Mouse (Mus musculus): ENCODE results near the gene Lrrc63. TPM values are rescaled to one million over a fixed set of nuclear protein-coding genes. Genes with fewer than 3 reads are reported as not detected.

Gene Lrrc63
- polyA plus RNA-seq (2016; fragmentation: Nextera tagmentation; extraction: Ambion mirVana): 0.19 and 0.21 TPM in 2 replicates

GRCm38 (mm10) chr14:75130501-75131318 lies at the start of gene Lrrc63, which contains the start of gene Lcp1:
Gene Lrrc63, minus strand, starts transcription at chr14:75130881.
Gene Lcp1, plus strand, starts transcription at chr14:75131101.
- Histone ChIP-seq H3K27me3 (0 out of 2 replicates have a peak, but pooled peaks cover 3% of the 10 kb centered on the region), H3K9me3 (no peaks in the 10 kb centered on the region), H3K4me2 (peak within 1 kb of the TSS; percentile 81), H3K4me3 (replicated peaks) (peak within 1 kb of the TSS; percentile 59), H3K4me1 (peaks cover 4% of the 10 kb centered on the region; the same call in 1 of the 2 replicates), H3K27ac (peak within 1 kb of the TSS; percentile 54), H3K9ac (peak within 1 kb of the TSS; percentile 62), H3K36me3 (replicated peaks) (no peaks in the 10 kb centered on the region)
- WGBS: 0% methylated on average over 31 of the region's 42 CpGs
- peak; percentile 95 for ATAC-seq (ENCODE audit: low FRiP score)

GRCm38 (mm10) chr14:75179255-75179963 lies 48.7 kb upstream of the Lrrc63 start:
- no peaks in the 10 kb centered on the region for H3K36me3 ChIP-seq (replicated peaks)
- 88% methylated on average over 20 of the region's 20 CpGs for WGBS
- no peak overlapping the region for H3K4me3 ChIP-seq (replicated peaks)
- no peak overlapping the region for H3K4me2 ChIP-seq
- H3K9me3 ChIP-seq: no peaks in the 10 kb centered on the region
- no peaks in the 10 kb centered on the region for H3K4me1 ChIP-seq
- ATAC-seq (ENCODE audit: low FRiP score): no peak
- H3K9ac ChIP-seq: no peak overlapping the region
- no peak overlapping the region for H3K27ac ChIP-seq
- no peaks in the 10 kb centered on the region for H3K27me3 ChIP-seq

GRCm38 (mm10) chr14:75178801-75179211 lies 48.1 kb upstream of the Lrrc63 start:
- H3K4me3 ChIP-seq (replicated peaks): no peak overlapping the region
- H3K4me1 ChIP-seq: no peaks in the 10 kb centered on the region
- no peaks in the 10 kb centered on the region for H3K36me3 ChIP-seq (replicated peaks)
- H3K9ac ChIP-seq: no peak overlapping the region
- H3K4me2 ChIP-seq: no peak overlapping the region
- H3K27me3 ChIP-seq: no peaks in the 10 kb centered on the region
- ATAC-seq (ENCODE audit: low FRiP score): no peak
- no peaks in the 10 kb centered on the region for H3K9me3 ChIP-seq
- WGBS: 83% methylated on average over 10 of the region's 10 CpGs
- no peak overlapping the region for H3K27ac ChIP-seq

GRCm38 (mm10) chr14:75178384-75178793 lies 47.7 kb upstream of the Lrrc63 start:
- ATAC-seq (ENCODE audit: low FRiP score): no peak
- H3K27me3 ChIP-seq: no peaks in the 10 kb centered on the region
- no peaks in the 10 kb centered on the region for H3K9me3 ChIP-seq
- WGBS: 87% methylated on average over 14 of the region's 14 CpGs
- H3K36me3 ChIP-seq (replicated peaks): no peaks in the 10 kb centered on the region
- H3K9ac ChIP-seq: no peak overlapping the region
- H3K4me1 ChIP-seq: no peaks in the 10 kb centered on the region
- H3K27ac ChIP-seq: no peak overlapping the region
- no peak overlapping the region for H3K4me2 ChIP-seq
- H3K4me3 ChIP-seq (replicated peaks): no peak overlapping the region

GRCm38 (mm10) chr14:75177400-75177799 lies 46.7 kb upstream of the Lrrc63 start:
- Histone ChIP-seq H3K9ac (no peak overlapping the region), H3K27me3 (no peaks in the 10 kb centered on the region), H3K4me2 (no peak overlapping the region), H3K36me3 (replicated peaks) (no peaks in the 10 kb centered on the region), H3K27ac (no peak overlapping the region), H3K4me1 (no peaks in the 10 kb centered on the region), H3K4me3 (replicated peaks) (no peak overlapping the region), H3K9me3 (no peaks in the 10 kb centered on the region)
- WGBS: 79% methylated on average over 3 of the region's 3 CpGs
- ATAC-seq (ENCODE audit: low FRiP score): no peak

GRCm38 (mm10) chr14:75176425-75177045 lies 45.9 kb upstream of the Lrrc63 start:
- H3K4me2 ChIP-seq: no peak overlapping the region
- WGBS: 72% methylated on average over 4 of the region's 4 CpGs
- no peaks in the 10 kb centered on the region for H3K4me1 ChIP-seq
- no peaks in the 10 kb centered on the region for H3K36me3 ChIP-seq (replicated peaks)
- H3K9ac ChIP-seq: no peak overlapping the region
- H3K27me3 ChIP-seq: no peaks in the 10 kb centered on the region
- H3K4me3 ChIP-seq (replicated peaks): no peak overlapping the region
- H3K9me3 ChIP-seq: no peaks in the 10 kb centered on the region
- no peak for ATAC-seq (ENCODE audit: low FRiP score)
- no peak overlapping the region for H3K27ac ChIP-seq

GRCm38 (mm10) chr14:75175781-75176180 lies 45.1 kb upstream of the Lrrc63 start:
- Histone ChIP-seq H3K27ac (no peak overlapping the region), H3K4me1 (no peaks in the 10 kb centered on the region)
- 86% methylated on average over 7 of the region's 7 CpGs for WGBS

GRCm38 (mm10) chr14:75174731-75175555 lies 44.3 kb upstream of the Lrrc63 start:
- no peak overlapping the region for H3K4me2 ChIP-seq
- no peaks in the 10 kb centered on the region for H3K36me3 ChIP-seq (replicated peaks)
- no peak overlapping the region for H3K4me3 ChIP-seq (replicated peaks)
- no peaks in the 10 kb centered on the region for H3K4me1 ChIP-seq
- H3K9me3 ChIP-seq: no peaks in the 10 kb centered on the region
- H3K27ac ChIP-seq: no peak overlapping the region
- no peak for ATAC-seq (ENCODE audit: low FRiP score)
- no peaks in the 10 kb centered on the region for H3K27me3 ChIP-seq
- H3K9ac ChIP-seq: no peak overlapping the region
- WGBS: 88% methylated on average over 9 of the region's 9 CpGs

More at GRCm38 (mm10) chr14:75175781-75176180, 45.1 kb upstream of the Lrrc63 start:
- H3K4me2 ChIP-seq: no peak overlapping the region
- no peaks in the 10 kb centered on the region for H3K9me3 ChIP-seq
- no peak overlapping the region for H3K4me3 ChIP-seq (replicated peaks)
- H3K27me3 ChIP-seq: no peaks in the 10 kb centered on the region
- no peak for ATAC-seq (ENCODE audit: low FRiP score)
- no peaks in the 10 kb centered on the region for H3K36me3 ChIP-seq (replicated peaks)
- no peak overlapping the region for H3K9ac ChIP-seq

- Histone ChIP-seq H3K4me1 (no peaks in the 10 kb centered on the region), H3K27ac (no peak overlapping the region), H3K4me3 (replicated peaks) (no peak overlapping the region), H3K27me3 (no peaks in the 10 kb centered on the region), H3K36me3 (replicated peaks) (no peaks in the 10 kb centered on the region), H3K9ac (no peak overlapping the region), H3K4me2 (no peak overlapping the region), H3K9me3 (no peaks in the 10 kb centered on the region)
- no peak for ATAC-seq (ENCODE audit: low FRiP score)
- WGBS: 87% methylated on average over 8 of the region's 8 CpGs
These were observed 43.6 kb upstream of the Lrrc63 start for GRCm38 (mm10) chr14:75174296-75174695.

GRCm38 (mm10) chr14:75170546-75170945 lies 39.9 kb upstream of the Lrrc63 start:
- Histone ChIP-seq H3K27ac (no peak overlapping the region), H3K4me1 (no peaks in the 10 kb centered on the region), H3K27me3 (no peaks in the 10 kb centered on the region), H3K9ac (no peak overlapping the region), H3K4me2 (no peak overlapping the region), H3K9me3 (no peaks in the 10 kb centered on the region), H3K4me3 (replicated peaks) (no peak overlapping the region), H3K36me3 (replicated peaks) (no peaks in the 10 kb centered on the region)
- 80% methylated on average over 1 of the region's 1 CpGs for WGBS
- no peak for ATAC-seq (ENCODE audit: low FRiP score)

- Histone ChIP-seq H3K9ac (no peak overlapping the region), H3K27me3 (no peaks in the 10 kb centered on the region), H3K36me3 (replicated peaks) (no peaks in the 10 kb centered on the region), H3K4me2 (no peak overlapping the region), H3K27ac (no peak overlapping the region), H3K4me3 (replicated peaks) (no peak overlapping the region), H3K9me3 (no peaks in the 10 kb centered on the region), H3K4me1 (no peaks in the 10 kb centered on the region)
- no peak for ATAC-seq (ENCODE audit: low FRiP score)
- WGBS: 93% methylated on average over 3 of the region's 3 CpGs
These were observed 37.8 kb upstream of the Lrrc63 start for GRCm38 (mm10) chr14:75168501-75168900.

Measured in forebrain, embryonic 12.5 days (tissue).